24 mouse cellular contexts compared by ENCODE assay signal in the genomic region with DNA sequence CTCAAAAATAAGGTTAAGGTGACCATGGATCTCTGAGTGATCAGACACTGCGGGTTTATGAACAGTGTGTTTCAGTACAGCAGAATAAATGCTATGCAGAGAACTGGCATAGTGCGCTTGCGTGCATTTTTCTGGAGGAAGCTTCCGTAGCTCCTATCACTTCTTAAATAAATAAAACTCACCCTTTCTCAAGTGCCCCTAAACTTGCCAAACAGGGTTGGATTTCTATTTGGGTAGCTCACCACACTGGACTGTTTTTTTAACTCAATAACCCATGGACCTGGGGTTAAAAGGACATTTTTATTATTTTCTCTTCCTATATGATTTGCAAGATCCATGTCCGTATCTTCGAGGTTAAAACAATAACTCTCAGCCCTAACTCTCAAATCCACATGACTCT.
DNase-seq lines count a peak whose midpoint lies in the region; ATAC-seq and TF ChIP-seq lines count a peak whose summit lies in the region.
"Had no signal": no experiment of that assay in that cellular context is flagged by ENCODE, and none has a peak within 500 bp of the region (broad histone marks: within the 10 kb centered on the region; RNA-seq: fewer than 3 reads in every experiment).

No protein-coding gene starts in this region.

- H3K9me3 ChIP-seq in kidney, postnatal 0 days (replicated peaks; ENCODE audit: low read length): no peaks in the 10 kb centered on the region
- no peaks in the 10 kb centered on the region for H3K9me3 ChIP-seq in lung, embryonic 16.5 days (ENCODE audit: control insufficient read depth, low read length)
- no peaks in the 10 kb centered on the region for H3K9me3 ChIP-seq in midbrain, embryonic 11.5 days (ENCODE audit: control insufficient read depth, low read length)
- H3K9me3 ChIP-seq in midbrain, postnatal 0 days (ENCODE audit: low read length): no peaks in the 10 kb centered on the region
- H3K9me3 ChIP-seq: embryonic facial prominence, embryonic 13.5 days; forebrain, embryonic 10.5 days; forebrain, embryonic 13.5 days; hindbrain, embryonic 10.5 days; hindbrain, embryonic 13.5 days had no signal

- H3K4me1 ChIP-seq in kidney, postnatal 0 days (replicated peaks; ENCODE audit: insufficient read depth, low read length): 0 out of 2 replicates have a peak, but pooled peaks cover 4% of the 10 kb centered on the region
- 0 out of 2 replicates have a peak, but pooled peaks cover 2% of the 10 kb centered on the region for H3K4me1 ChIP-seq in lung, embryonic 16.5 days (replicated peaks; ENCODE audit: control insufficient read depth, insufficient read depth, low read length)
- no peaks in the 10 kb centered on the region for H3K4me1 ChIP-seq in midbrain, embryonic 11.5 days (ENCODE audit: control insufficient read depth, insufficient read depth, low read length)
- H3K4me1 ChIP-seq in midbrain, postnatal 0 days (ENCODE audit: insufficient read depth, low read length): no peaks in the 10 kb centered on the region
- H3K4me1 ChIP-seq: embryonic facial prominence, embryonic 13.5 days; hindbrain, embryonic 10.5 days had no signal

- no peaks in the 10 kb centered on the region for H3K36me3 ChIP-seq in kidney, postnatal 0 days (ENCODE audit: insufficient read depth, low read length)
- H3K36me3 ChIP-seq in lung, embryonic 16.5 days (ENCODE audit: control insufficient read depth, insufficient read depth, low read length): no peaks in the 10 kb centered on the region
- H3K36me3 ChIP-seq in midbrain, embryonic 11.5 days (ENCODE audit: control insufficient read depth, insufficient read depth, low read length): no peaks in the 10 kb centered on the region
- H3K36me3 ChIP-seq in midbrain, postnatal 0 days (ENCODE audit: insufficient read depth, low read length): no peaks in the 10 kb centered on the region
- H3K36me3 ChIP-seq: embryonic facial prominence, embryonic 13.5 days; forebrain, embryonic 10.5 days; hindbrain, embryonic 10.5 days; hindbrain, embryonic 13.5 days had no signal

- DNase-seq in kidney, postnatal 0 days (ENCODE audit: low spot score): peak; percentile 35
- DNase-seq in kidney, adult 18-20 months: no peak
- no peak for DNase-seq in lung, postnatal 10 days
- DNase-seq in midbrain, embryonic 11.5 days (ENCODE audit: low spot score, missing footprints): peak; percentile 26
- DNase-seq in midbrain, postnatal 0 days (ENCODE audit: low spot score): no peak
- DNase-seq: adrenal gland, adult 2 months; adrenal gland, postnatal 14 days; cerebellum, adult 11 months; cerebellum, adult 2 months; cerebellum, adult 9-11 months; cerebellum, postnatal 25 days; gastrocnemius, postnatal 10 days; gastrocnemius, postnatal 36 days; heart, postnatal 36 days had no signal

- no peaks in the 10 kb centered on the region for H3K27me3 ChIP-seq in kidney, postnatal 0 days (ENCODE audit: insufficient read depth, low read length)
- H3K27me3 ChIP-seq in lung, embryonic 16.5 days (ENCODE audit: control insufficient read depth, insufficient read depth, low read depth, low read length): no peaks in the 10 kb centered on the region
- H3K27me3 ChIP-seq in midbrain, embryonic 11.5 days (ENCODE audit: control insufficient read depth, insufficient read depth, low read length): no peaks in the 10 kb centered on the region
- no peaks in the 10 kb centered on the region for H3K27me3 ChIP-seq in midbrain, postnatal 0 days (ENCODE audit: insufficient read depth, low read length)
- H3K27me3 ChIP-seq: embryonic facial prominence, embryonic 13.5 days had no signal

- H3K4me2 ChIP-seq in kidney, postnatal 0 days (ENCODE audit: low read length): no peak overlapping the region; the same call in 1 of the 2 replicates
- 0 out of 2 replicates have a peak overlapping the region, but pooled peaks have one; percentile 11 for H3K4me2 ChIP-seq in lung, embryonic 16.5 days (ENCODE audit: low read depth, low read length)
- no peak overlapping the region for H3K4me2 ChIP-seq in midbrain, embryonic 11.5 days
- H3K4me2 ChIP-seq in midbrain, postnatal 0 days (ENCODE audit: low read depth, low read length, poor library complexity, severe bottlenecking): no peak overlapping the region
- H3K4me2 ChIP-seq: embryonic facial prominence, embryonic 13.5 days; forebrain, embryonic 13.5 days; heart, embryonic 11.5 days; hindbrain, embryonic 13.5 days had no signal

- no peak overlapping the region for H3K4me3 ChIP-seq in kidney, postnatal 0 days (replicated peaks; ENCODE audit: low read depth, low read length)
- H3K4me3 ChIP-seq in lung, embryonic 16.5 days (ENCODE audit: low read length): no peak overlapping the region
- no peak overlapping the region for H3K4me3 ChIP-seq in midbrain, embryonic 11.5 days (ENCODE audit: low read depth, low read length)
- H3K4me3 ChIP-seq in midbrain, postnatal 0 days (ENCODE audit: low read depth, low read length): no peak overlapping the region
- H3K4me3 ChIP-seq: embryonic facial prominence, embryonic 13.5 days; forebrain, embryonic 10.5 days; forebrain, embryonic 13.5 days; hindbrain, embryonic 10.5 days; hindbrain, embryonic 13.5 days had no signal

- no peak for ATAC-seq in kidney, postnatal 0 days (replicated peaks; ENCODE audit: low FRiP score, low read depth)
- ATAC-seq in lung, embryonic 16.5 days (ENCODE audit: low read depth): peak; percentile 64
- ATAC-seq in midbrain, embryonic 11.5 days (ENCODE audit: low FRiP score): no peak
- ATAC-seq in midbrain, postnatal 0 days (ENCODE audit: low FRiP score): no peak
- ATAC-seq: CD4-positive, CD25-positive, alpha-beta regulatory T cell, adult 4 months; forebrain, embryonic 13.5 days; forebrain, embryonic 16.5 days; hindbrain, embryonic 16.5 days had no signal

- no peak for TF ChIP-seq CTCF in kidney, postnatal 0 days (IDR thresholded peaks at IDR 0.05; ENCODE audit: low read depth)
- TF ChIP-seq CTCF in midbrain, postnatal 0 days (IDR thresholded peaks at IDR 0.05): no peak

- no peak overlapping the region for H3K27ac ChIP-seq in kidney, postnatal 0 days
- H3K27ac ChIP-seq in lung, embryonic 16.5 days (ENCODE audit: low read length): no peak overlapping the region; the same call in none of the 2 replicates
- no peak overlapping the region for H3K27ac ChIP-seq in midbrain, embryonic 11.5 days (ENCODE audit: low read depth, low read length)
- H3K27ac ChIP-seq in midbrain, postnatal 0 days (ENCODE audit: low read depth, low read length): no peak overlapping the region
- H3K27ac ChIP-seq: embryonic facial prominence, embryonic 13.5 days; forebrain, embryonic 10.5 days; forebrain, embryonic 13.5 days; hindbrain, embryonic 10.5 days; hindbrain, embryonic 13.5 days had no signal

- 33% methylated on average over 6 of the region's 6 CpGs for WGBS in kidney, postnatal 0 days
- WGBS in lung, embryonic 16.5 days: 43% methylated on average over 6 of the region's 6 CpGs
- WGBS in midbrain, embryonic 11.5 days: 87% methylated on average over 6 of the region's 6 CpGs
- 91% methylated on average over 6 of the region's 6 CpGs for WGBS in midbrain, postnatal 0 days

- H3K9ac ChIP-seq in kidney, postnatal 0 days (ENCODE audit: low read depth, low read length): no peak overlapping the region
- no peak overlapping the region for H3K9ac ChIP-seq in lung, embryonic 16.5 days (ENCODE audit: low read length)
- no peak overlapping the region for H3K9ac ChIP-seq in midbrain, embryonic 11.5 days (ENCODE audit: low read length)
- no peak overlapping the region for H3K9ac ChIP-seq in midbrain, postnatal 0 days (replicated peaks; ENCODE audit: low read length, poor library complexity, severe bottlenecking)
- H3K9ac ChIP-seq: embryonic facial prominence, embryonic 13.5 days; forebrain, embryonic 13.5 days; hindbrain, embryonic 13.5 days had no signal

Comparison
In these comparisons a context has a peak if more than half of its experiments do, and no peak if none do; other contexts are left out.
1. DNase-seq: peak in kidney, postnatal 0 days (single experiment) and midbrain, embryonic 11.5 days (single experiment); none in kidney, adult 18-20 months (single experiment), lung, postnatal 10 days (single experiment) and midbrain, postnatal 0 days (single experiment).